Mouse (Mus musculus): Measurements from ENCODE around the gene Rgs10.

GRCm38 (mm10) chr7:128421701-128422100 is 3.1 kb upstream of the Rgs10 start:
- TF ChIP-seq CTCF (IDR thresholded peaks at IDR 0.05) (no peak), POLR2A (IDR thresholded peaks at IDR 0.05; ENCODE audit: insufficient read depth, low read depth, low read length) (no peak), EP300 (IDR thresholded peaks at IDR 0.05; ENCODE audit: insufficient read depth, low read depth, low read length) (no peak)

Measured in heart, adult 2 months (tissue).